Mouse (Mus musculus) testis, adult 2 months (tissue): Measurements from ENCODE around the gene Pgpep1l.

Experiments used
- CTCF ChIP-seq: fragments of 200-500 bp; IDR thresholded peaks from 2 replicates; pipeline ENCODE4 v1.5.1; 2012; ENCODE audit warnings: low read depth, mild to moderate bottlenecking, inconsistent platforms, low read length, moderate library complexity; ENCODE audit not compliant: control insufficient read depth, insufficient read depth, insufficient replicate concordance
- POLR2A ChIP-seq: fragments of 200-500 bp; IDR thresholded peaks from 2 replicates; pipeline ENCODE4 v1.6.1; 2012; ENCODE audit warnings: low read depth, mild to moderate bottlenecking, inconsistent platforms, low read length, moderate library complexity; ENCODE audit not compliant: control insufficient read depth

- TF ChIP-seq POLR2A (no peak), CTCF (no peak)
Measured at GRCm38 (mm10) chr7:68250411-68250810, 13.6 kb downstream of the Pgpep1l start.
